9 mouse cellular contexts compared by ENCODE assay signal in genomic region chr11:70615074-70615473, GRCm38 (mm10). TPM values are rescaled to one million over a fixed set of nuclear protein-coding genes. Genes with fewer than 3 reads are reported as not detected.
DNase-seq lines count a peak whose midpoint lies in the region; TF ChIP-seq lines count a peak whose summit lies in the region.
"Had no signal": no experiment of that assay in that cellular context is flagged by ENCODE, and none has a peak within 500 bp of the region (broad histone marks: within the 10 kb centered on the region; RNA-seq: fewer than 3 reads in every experiment).

No protein-coding gene starts in this region.

- peak overlapping the region; percentile 76 for H3K27ac ChIP-seq in forebrain, embryonic 10.5 days
- no peak overlapping the region; the same call in 1 of the 2 replicates for H3K27ac ChIP-seq in limb, embryonic 10.5 days
- peak overlapping the region; percentile 46 for H3K27ac ChIP-seq in midbrain, embryonic 10.5 days (replicated peaks)

- WGBS in forebrain, embryonic 10.5 days, result 2% methylated on average over 17 of the region's 17 CpGs
- under 1% methylated on average over 17 of the region's 17 CpGs for WGBS in limb, embryonic 10.5 days
- WGBS in midbrain, embryonic 10.5 days, result 0% methylated on average over 17 of the region's 17 CpGs

- peak; percentile 78 to 85 for DNase-seq in adrenal gland, postnatal 36 days
- peak; percentile 32 for DNase-seq in forebrain, embryonic 10.5 days (ENCODE audit: extremely low spot score, low spot score)
- peak; percentile 55 for DNase-seq in heart, postnatal 25 days (ENCODE audit: low spot score)
- DNase-seq in limb, embryonic 10.5 days (ENCODE audit: low spot score), result peak; percentile 53
- peak; percentile 61 for DNase-seq in midbrain, embryonic 10.5 days (ENCODE audit: low spot score)
- DNase-seq in splenic B cell, adult 2 months (ENCODE audit: low read depth, low spot score), result peak; percentile 79
- DNase-seq in left cerebral cortex, adult 8-10 months (ENCODE audit: low spot score in 2 of 2), result no peak

- peaks cover 50% of the 10 kb centered on the region for H3K4me1 ChIP-seq in E14TG2a.4 (replicated peaks; ENCODE audit: low read depth, low read length)
- H3K4me1 ChIP-seq in forebrain, embryonic 10.5 days, result peaks cover 19% of the 10 kb centered on the region
- peaks cover 17% of the 10 kb centered on the region for H3K4me1 ChIP-seq in limb, embryonic 10.5 days
- H3K4me1 ChIP-seq in midbrain, embryonic 10.5 days, result peaks cover 19% of the 10 kb centered on the region

- H3K4me3 ChIP-seq in E14TG2a.4 (replicated peaks; ENCODE audit: low read length), result peak overlapping the region; percentile 80
- peak overlapping the region; percentile 51 for H3K4me3 ChIP-seq in forebrain, embryonic 10.5 days
- H3K4me3 ChIP-seq in limb, embryonic 10.5 days, result peak overlapping the region; percentile 51
- H3K4me3 ChIP-seq in midbrain, embryonic 10.5 days, result peak overlapping the region; percentile 57

- peaks cover 40% of the 10 kb centered on the region for H3K27me3 ChIP-seq in E14TG2a.4 (ENCODE audit: insufficient read depth, low read length)
- peaks cover 21% of the 10 kb centered on the region for H3K27me3 ChIP-seq in forebrain, embryonic 10.5 days (ENCODE audit: poor library complexity, severe bottlenecking)
- peaks cover 22% of the 10 kb centered on the region for H3K27me3 ChIP-seq in limb, embryonic 10.5 days (ENCODE audit: low read depth, poor library complexity, severe bottlenecking)
- H3K27me3 ChIP-seq in midbrain, embryonic 10.5 days (ENCODE audit: low read depth, poor library complexity, severe bottlenecking), result peaks cover 27% of the 10 kb centered on the region
- no peaks in the 10 kb centered on the region for H3K27me3 ChIP-seq in splenic B cell, adult 2 months (ENCODE audit: control insufficient read depth, insufficient read depth, low read length, poor library complexity, severe bottlenecking)

- H3K36me3 ChIP-seq in E14TG2a.4 (ENCODE audit: insufficient read depth, low read length), result peaks cover 29% of the 10 kb centered on the region
- peaks cover 40% of the 10 kb centered on the region for H3K36me3 ChIP-seq in forebrain, embryonic 10.5 days (replicated peaks)
- H3K36me3 ChIP-seq in limb, embryonic 10.5 days, result peaks cover 40% of the 10 kb centered on the region
- H3K36me3 ChIP-seq in midbrain, embryonic 10.5 days, result peaks cover 35% of the 10 kb centered on the region
- H3K36me3 ChIP-seq in splenic B cell, adult 2 months (ENCODE audit: control insufficient read depth, insufficient read depth, low read length, poor library complexity, severe bottlenecking), result no peaks in the 10 kb centered on the region

- TF ChIP-seq CTCF in E14TG2a.4 (conservative IDR thresholded peaks at IDR 0.05; ENCODE audit: low read length), result no peak

- intact Hi-C loops in heart, postnatal 25 days (cut with DNase I), result no loop called here

- no peaks in the 10 kb centered on the region for H3K9me3 ChIP-seq in E14TG2a.4 (ENCODE audit: low read length)
- no peaks in the 10 kb centered on the region for H3K9me3 ChIP-seq in forebrain, embryonic 10.5 days
- H3K9me3 ChIP-seq in limb, embryonic 10.5 days (replicated peaks), result no peaks in the 10 kb centered on the region
- no peaks in the 10 kb centered on the region for H3K9me3 ChIP-seq in midbrain, embryonic 10.5 days (replicated peaks)

RNA-seq across cellular contexts. Expression of gene 4930544D05Rik, which starts 0.6 kb away (rescaled TPM):
- not detected for total RNA-seq in adrenal gland, postnatal 36 days (2021)
- not detected in 2 replicates for polyA plus RNA-seq in forebrain, embryonic 10.5 days (2016; fragmentation: Nextera tagmentation; extraction: Ambion mirVana)
- total RNA-seq in heart, postnatal 25 days (2021), result not detected
- not detected in 2 replicates for polyA plus RNA-seq in limb, embryonic 10.5 days (2016; fragmentation: Nextera tagmentation; extraction: Ambion mirVana)
- not detected in 2 replicates for polyA plus RNA-seq in midbrain, embryonic 10.5 days (2016; fragmentation: Nextera tagmentation; extraction: Ambion mirVana)
- under 1 TPM in 2 of 4 experiments, not detected in 2; 0.51 to 0.59 TPM for total RNA-seq in left cerebral cortex, adult 8-10 months (2022)
- polyA plus RNA-seq: large intestine, adult 2 months had no signal

RNA-seq across cellular contexts. Expression of gene Chrne, which starts 3.9 kb away (rescaled TPM):
- total RNA-seq in adrenal gland, postnatal 36 days (2021), result not detected
- not detected in 2 replicates for polyA plus RNA-seq in forebrain, embryonic 10.5 days (2016; fragmentation: Nextera tagmentation; extraction: Ambion mirVana)
- not detected for total RNA-seq in heart, postnatal 25 days (2021)
- polyA plus RNA-seq in limb, embryonic 10.5 days (2016; fragmentation: Nextera tagmentation; extraction: Ambion mirVana), result not detected in 2 replicates
- not detected in 2 replicates for polyA plus RNA-seq in midbrain, embryonic 10.5 days (2016; fragmentation: Nextera tagmentation; extraction: Ambion mirVana)
- not detected for total RNA-seq in left cerebral cortex, adult 8-10 months (2022)

RNA-seq across cellular contexts. Expression of gene Gp1ba, which starts 23.8 kb away (rescaled TPM):
- total RNA-seq in adrenal gland, postnatal 36 days (2021), result under 1 TPM in 1 of 2 experiments, not detected in 1; 0.13 TPM
- polyA plus RNA-seq in forebrain, embryonic 10.5 days (2016; fragmentation: Nextera tagmentation; extraction: Ambion mirVana), result 0.56 and 1.00 TPM in 2 replicates
- under 1 TPM; 0.36 to 0.42 TPM for total RNA-seq in heart, postnatal 25 days (2021)
- 0.18 and 0.75 TPM in 2 replicates for polyA plus RNA-seq in limb, embryonic 10.5 days (2016; fragmentation: Nextera tagmentation; extraction: Ambion mirVana)
- polyA plus RNA-seq in midbrain, embryonic 10.5 days (2016; fragmentation: Nextera tagmentation; extraction: Ambion mirVana), result 0.44 and 0.48 TPM in 2 replicates
- not detected for total RNA-seq in left cerebral cortex, adult 8-10 months (2022)
- polyA plus RNA-seq: large intestine, adult 2 months had no signal

RNA-seq across cellular contexts. Expression of gene Rnf167, which starts 32.0 kb away (rescaled TPM):
- total RNA-seq in adrenal gland, postnatal 36 days (2021), result 10 to 100 TPM; 83.6 to 83.8 TPM
- 71.3 and 79.9 TPM in 2 replicates for polyA plus RNA-seq in forebrain, embryonic 10.5 days (2016; fragmentation: Nextera tagmentation; extraction: Ambion mirVana)
- total RNA-seq in heart, postnatal 25 days (2021), result 10 to 100 TPM; 48.0 to 54.0 TPM
- polyA plus RNA-seq in limb, embryonic 10.5 days (2016; fragmentation: Nextera tagmentation; extraction: Ambion mirVana), result 85.0 and 104 TPM in 2 replicates
- polyA plus RNA-seq in midbrain, embryonic 10.5 days (2016; fragmentation: Nextera tagmentation; extraction: Ambion mirVana), result 85.6 and 96.3 TPM in 2 replicates
- total RNA-seq in left cerebral cortex, adult 8-10 months (2022), result 10 to 100 TPM; 87.8 to 96.5 (median 89.7) TPM

RNA-seq across cellular contexts. Expression of gene Slc25a11, which starts 32.2 kb away (rescaled TPM):
- 100 to 1,000 TPM; 127 to 165 TPM for total RNA-seq in adrenal gland, postnatal 36 days (2021)
- polyA plus RNA-seq in forebrain, embryonic 10.5 days (2016; fragmentation: Nextera tagmentation; extraction: Ambion mirVana), result 138 TPM in 2 replicates
- 100 to 1,000 TPM; 550 to 562 TPM for total RNA-seq in heart, postnatal 25 days (2021)
- polyA plus RNA-seq in limb, embryonic 10.5 days (2016; fragmentation: Nextera tagmentation; extraction: Ambion mirVana), result 136 and 160 TPM in 2 replicates
- 142 and 149 TPM in 2 replicates for polyA plus RNA-seq in midbrain, embryonic 10.5 days (2016; fragmentation: Nextera tagmentation; extraction: Ambion mirVana)
- total RNA-seq in left cerebral cortex, adult 8-10 months (2022), result 100 to 1,000 TPM; 124 to 140 (median 132) TPM

Comparison
In these comparisons a context has a peak if more than half of its experiments do, and no peak if none do; other contexts are left out.
1. DNase-seq: peak in adrenal gland, postnatal 36 days (2 of 2), forebrain, embryonic 10.5 days (single experiment), heart, postnatal 25 days (single experiment), limb, embryonic 10.5 days (single experiment), midbrain, embryonic 10.5 days (single experiment) and splenic B cell, adult 2 months (single experiment); none in left cerebral cortex, adult 8-10 months (0 of 2).
2. Peak in every context shown above with its lines, with median percentiles within 50 percentile points of each other: H3K4me3 ChIP-seq.